18 mouse cellular contexts compared by ENCODE assay signal in genomic region chr16:10336454-10337421, GRCm38 (mm10). TPM values are rescaled to one million over a fixed set of nuclear protein-coding genes. Genes with fewer than 3 reads are reported as not detected.
DNase-seq lines count a peak whose midpoint lies in the region; ATAC-seq and TF ChIP-seq lines count a peak whose summit lies in the region.
"Had no signal": no experiment of that assay in that cellular context is flagged by ENCODE, and none has a peak within 500 bp of the region (broad histone marks: within the 10 kb centered on the region; RNA-seq: fewer than 3 reads in every experiment).

No protein-coding gene starts in this region.

- DNase-seq in layer of hippocampus, adult 18-20 months (ENCODE audit: low spot score in 2 of 2) = peak; percentile 46 to 68
- DNase-seq in layer of hippocampus, postnatal 14 days (ENCODE audit: low spot score in 2 of 2) = no peak
- DNase-seq in ZHBTc4 (ENCODE audit: low read depth, low spot score) = peak; percentile 74
- no peak for DNase-seq in frontal cortex, postnatal 25 days (ENCODE audit: low spot score in 2 of 2)
- no peak for DNase-seq in yolk sac, embryonic 10.5 days (ENCODE audit: low spot score)
- DNase-seq: cerebellum, adult 18-20 months; kidney, postnatal 25 days; liver, postnatal 0 days; right cerebral cortex, postnatal 25 days had no signal

- H3K4me2 ChIP-seq in heart, embryonic 11.5 days = no peak overlapping the region
- peak overlapping the region; percentile 44 for H3K4me2 ChIP-seq in myocyte (ENCODE audit: low read depth)
- H3K4me2 ChIP-seq: embryonic facial prominence, embryonic 13.5 days; hindbrain, embryonic 14.5 days; limb, embryonic 13.5 days; neural tube, embryonic 13.5 days had no signal

- TF ChIP-seq POLR2A in myocyte (IDR thresholded peaks at IDR 0.05; ENCODE audit: insufficient read length, low read depth) = no peak

- no peaks in the 10 kb centered on the region for H3K9me3 ChIP-seq in heart, embryonic 11.5 days (replicated peaks; ENCODE audit: control insufficient read depth, low read length)
- H3K9me3 ChIP-seq: embryonic facial prominence, embryonic 13.5 days; limb, embryonic 13.5 days; neural tube, embryonic 13.5 days had no signal

- H3ac ChIP-seq in myocyte (ENCODE audit: control insufficient read depth, insufficient read length) = no peak overlapping the region

- H3K4me1 ChIP-seq in heart, embryonic 11.5 days (ENCODE audit: control insufficient read depth, insufficient read depth, low read length) = peaks cover 11% of the 10 kb centered on the region
- H3K4me1 ChIP-seq: embryonic facial prominence, embryonic 13.5 days; limb, embryonic 13.5 days; neural tube, embryonic 13.5 days had no signal

- H3K36me3 ChIP-seq in heart, embryonic 11.5 days (ENCODE audit: control insufficient read depth, insufficient read depth, low read length) = no peaks in the 10 kb centered on the region
- H3K36me3 ChIP-seq in myocyte (ENCODE audit: control insufficient read depth, insufficient read depth) = no peaks in the 10 kb centered on the region
- H3K36me3 ChIP-seq: embryonic facial prominence, embryonic 13.5 days; limb, embryonic 13.5 days; neural tube, embryonic 13.5 days had no signal

- 84% methylated on average over 19 of the region's 19 CpGs for WGBS in heart, embryonic 11.5 days (ENCODE audit: insufficient replicate concordance)

- no peaks in the 10 kb centered on the region for H3K27me3 ChIP-seq in heart, embryonic 11.5 days (ENCODE audit: control insufficient read depth, insufficient read depth, low read length)
- H3K27me3 ChIP-seq in myocyte (ENCODE audit: control insufficient read depth, insufficient read depth, insufficient read length) = no peaks in the 10 kb centered on the region
- H3K27me3 ChIP-seq: embryonic facial prominence, embryonic 13.5 days; limb, embryonic 13.5 days; neural tube, embryonic 13.5 days had no signal

- ATAC-seq in heart, embryonic 11.5 days (replicated peaks; ENCODE audit: insufficient number of reproducible peaks, low FRiP score, low TSS enrichment) = no peak
- ATAC-seq: liver, postnatal 0 days had no signal

- no peaks in the 10 kb centered on the region for H3K79me2 ChIP-seq in myocyte (ENCODE audit: control insufficient read depth, insufficient read depth)

- no peak overlapping the region for H3K9ac ChIP-seq in heart, embryonic 11.5 days (ENCODE audit: low read depth, low read length)
- H3K9ac ChIP-seq: embryonic facial prominence, embryonic 13.5 days; hindbrain, embryonic 14.5 days; limb, embryonic 13.5 days; liver, postnatal 0 days; neural tube, embryonic 13.5 days had no signal

- no peak overlapping the region for H3K4me3 ChIP-seq in heart, embryonic 11.5 days (ENCODE audit: low read depth, low read length)
- no peak overlapping the region for H3K4me3 ChIP-seq in myocyte
- H3K4me3 ChIP-seq: embryonic facial prominence, embryonic 13.5 days; left cerebral cortex, adult 2 months; limb, embryonic 13.5 days; neural tube, embryonic 13.5 days had no signal

- H3K27ac ChIP-seq in heart, embryonic 11.5 days (ENCODE audit: low read depth, low read length) = 0 out of 2 replicates have a peak overlapping the region, but pooled peaks have one; percentile 31
- H3K27ac ChIP-seq: embryonic facial prominence, embryonic 13.5 days; hindbrain, embryonic 14.5 days; left cerebral cortex, adult 2 months; limb, embryonic 13.5 days; neural tube, embryonic 13.5 days had no signal

TF ChIP-seq in myocyte, 11 proteins besides CTCF, POLR2A, EP300 and RAD21:
- TF ChIP-seq USF1 (IDR thresholded peaks at IDR 0.05; ENCODE audit: low read depth) (no peak), MYOG (IDR thresholded peaks at IDR 0.05; ENCODE audit: control insufficient read depth in 1 of 3, insufficient read depth in 1 of 3, insufficient read length in 2 of 3, low read depth in 2 of 3) (peak; percentile 97 to 98 (median 98)), E2F4 (IDR thresholded peaks at IDR 0.05; ENCODE audit: insufficient read depth) (no peak), POLR2AphosphoS2 (IDR thresholded peaks at IDR 0.05; ENCODE audit: insufficient read length, low read depth) (no peak), TCF3 (IDR thresholded peaks at IDR 0.05; ENCODE audit: insufficient read length, low read depth) (peak; percentile 93), SRF (IDR thresholded peaks at IDR 0.05; ENCODE audit: control insufficient read depth, insufficient read length, low read depth) (no peak), TCF12 (IDR thresholded peaks at IDR 0.05; ENCODE audit: insufficient read depth, poor library complexity, severe bottlenecking) (peak; percentile 81), CEBPB (IDR thresholded peaks at IDR 0.05; ENCODE audit: insufficient read depth, poor library complexity, severe bottlenecking) (no peak), REST (IDR thresholded peaks at IDR 0.05; ENCODE audit: insufficient read depth, insufficient read length) (no peak), MYOD1 (IDR thresholded peaks at IDR 0.05; ENCODE audit: control insufficient read depth in 1 of 3, insufficient read length in 2 of 3, low read depth in 2 of 3) (peak in 2 of 3 experiments; percentile 90 to 96), MAX (IDR thresholded peaks at IDR 0.05; ENCODE audit: low read depth) (no peak)

RNA-seq across cellular contexts. Expression of gene Emp2, which starts 23.0 kb away (rescaled TPM):
- total RNA-seq in layer of hippocampus, adult 18-20 months (2021) = 10 to 100 TPM; 14.7 to 15.5 TPM
- total RNA-seq in layer of hippocampus, postnatal 14 days (2021) = 10 to 100 TPM; 25.0 to 30.9 TPM
- polyA plus RNA-seq in heart, embryonic 11.5 days (2014; fragmentation: Nextera tagmentation; extraction: Ambion mirVana) = 21.9 and 24.7 TPM in 2 replicates
- polyA plus RNA-seq in myocyte (2012; fragmentation: generic; extraction: Trizol) = 212 TPM
- total RNA-seq: common myeloid progenitor, adult 5-6 weeks; megakaryocyte-erythroid progenitor cell, adult 5-6 weeks had no signal

RNA-seq across cellular contexts. Expression of gene Tekt5, which starts 58.6 kb away (rescaled TPM):
- 1 to 10 TPM; 6.3 to 9.6 TPM for total RNA-seq in layer of hippocampus, adult 18-20 months (2021)
- total RNA-seq in layer of hippocampus, postnatal 14 days (2021) = 1 to 10 TPM; 2.3 to 4.2 TPM
- 0.17 and 0.23 TPM in 2 replicates for polyA plus RNA-seq in heart, embryonic 11.5 days (2014; fragmentation: Nextera tagmentation; extraction: Ambion mirVana)
- polyA plus RNA-seq in myocyte (2012; fragmentation: generic; extraction: Trizol) = 21.8 TPM
- total RNA-seq: common myeloid progenitor, adult 5-6 weeks; megakaryocyte-erythroid progenitor cell, adult 5-6 weeks had no signal
- polyA plus RNA-seq: liver, postnatal 0 days had no signal

Comparison
In these comparisons a context has a peak if more than half of its experiments do, and no peak if none do; other contexts are left out.
1. DNase-seq: peak in layer of hippocampus, adult 18-20 months (2 of 2) and ZHBTc4 (single experiment); none in layer of hippocampus, postnatal 14 days (0 of 2), frontal cortex, postnatal 25 days (0 of 2) and yolk sac, embryonic 10.5 days (single experiment).